38 mouse cellular contexts compared by ENCODE assay signal in genomic region chr5:112364184-112364797, GRCm38 (mm10). TPM values are rescaled to one million over a fixed set of nuclear protein-coding genes. Genes with fewer than 3 reads are reported as not detected.
DNase-seq lines count a peak whose midpoint lies in the region; ATAC-seq lines count a peak whose summit lies in the region.
"Had no signal": no experiment of that assay in that cellular context is flagged by ENCODE, and none has a peak within 500 bp of the region (broad histone marks: within the 10 kb centered on the region; RNA-seq: fewer than 3 reads in every experiment).

No protein-coding gene starts in this region.

- no peaks in the 10 kb centered on the region; the same call in 1 of the 2 replicates for H3K9me3 ChIP-seq in heart, embryonic 16.5 days (replicated peaks; ENCODE audit: control insufficient read depth, low read length)
- no peaks in the 10 kb centered on the region for H3K9me3 ChIP-seq in limb, embryonic 12.5 days
- H3K9me3 ChIP-seq: embryonic facial prominence, embryonic 12.5 days; forebrain, embryonic 10.5 days; forebrain, embryonic 15.5 days; heart, embryonic 15.5 days; liver, embryonic 15.5 days; stomach, embryonic 15.5 days had no signal

- H3K36me3 ChIP-seq in heart, embryonic 16.5 days (ENCODE audit: control insufficient read depth, insufficient read depth) = peaks cover 14% of the 10 kb centered on the region
- peaks cover 73% of the 10 kb centered on the region for H3K36me3 ChIP-seq in limb, embryonic 12.5 days

- H3K4me3 ChIP-seq in heart, embryonic 16.5 days (ENCODE audit: low read length) = no peak overlapping the region
- H3K4me3 ChIP-seq in limb, embryonic 12.5 days (replicated peaks) = no peak overlapping the region
- H3K4me3 ChIP-seq: embryonic facial prominence, embryonic 12.5 days; forebrain, embryonic 10.5 days; forebrain, embryonic 15.5 days; heart, embryonic 15.5 days; liver, embryonic 15.5 days; myocyte; neural tube, embryonic 12.5 days; stomach, embryonic 15.5 days had no signal

- WGBS in heart, embryonic 16.5 days = 76% methylated on average over 10 of the region's 10 CpGs
- WGBS in limb, embryonic 12.5 days = 26% methylated on average over 10 of the region's 10 CpGs

- 0 out of 2 replicates have a peak, but pooled peaks cover 3% of the 10 kb centered on the region for H3K4me1 ChIP-seq in heart, embryonic 16.5 days (ENCODE audit: control insufficient read depth, insufficient read depth, low read length)
- H3K4me1 ChIP-seq in limb, embryonic 12.5 days (replicated peaks) = peaks cover 25% of the 10 kb centered on the region
- H3K4me1 ChIP-seq: embryonic facial prominence, embryonic 12.5 days; forebrain, embryonic 10.5 days; heart, embryonic 15.5 days; stomach, embryonic 15.5 days had no signal

- no peak overlapping the region for H3K9ac ChIP-seq in heart, embryonic 16.5 days (ENCODE audit: low read length)
- peak overlapping the region; percentile 35; the same call in 1 of the 2 replicates for H3K9ac ChIP-seq in limb, embryonic 12.5 days (replicated peaks)
- H3K9ac ChIP-seq: embryonic facial prominence, embryonic 12.5 days; forebrain, embryonic 15.5 days; heart, embryonic 15.5 days; hindbrain, embryonic 14.5 days; liver, embryonic 15.5 days; neural tube, embryonic 12.5 days; stomach, embryonic 15.5 days had no signal

- H3K27me3 ChIP-seq in heart, embryonic 16.5 days (ENCODE audit: control insufficient read depth, insufficient read depth, low read length) = no peaks in the 10 kb centered on the region
- no peaks in the 10 kb centered on the region for H3K27me3 ChIP-seq in limb, embryonic 12.5 days
- H3K27me3 ChIP-seq: embryonic facial prominence, embryonic 12.5 days; forebrain, embryonic 15.5 days; heart, embryonic 15.5 days; liver, embryonic 15.5 days; neural tube, embryonic 12.5 days; stomach, embryonic 15.5 days had no signal

- intact Hi-C loops in heart, postnatal 36 days (cut with DNase I) = no loop called here

- H3K4me2 ChIP-seq in heart, embryonic 16.5 days (ENCODE audit: low read depth, low read length) = no peak overlapping the region
- peak overlapping the region; percentile 2; the same call in 1 of the 2 replicates for H3K4me2 ChIP-seq in limb, embryonic 12.5 days
- H3K4me2 ChIP-seq: embryonic facial prominence, embryonic 12.5 days; forebrain, embryonic 15.5 days; heart, embryonic 15.5 days; hindbrain, embryonic 14.5 days; liver, embryonic 15.5 days; neural tube, embryonic 12.5 days; stomach, embryonic 15.5 days had no signal

- 0 out of 2 replicates have a peak, but pooled peaks have one; percentile 28 for ATAC-seq in heart, embryonic 16.5 days (replicated peaks; ENCODE audit: extremely low read depth, insufficient read depth, low FRiP score)
- ATAC-seq in limb, embryonic 12.5 days (ENCODE audit: insufficient number of reproducible peaks, insufficient read depth, low FRiP score, low TSS enrichment, low read depth) = peak; percentile 77; the same call in 1 of the 2 replicates
- no peak for ATAC-seq in frontal cortex, adult (ENCODE audit: low TSS enrichment)
- ATAC-seq: CD4-positive, CD25-positive, alpha-beta regulatory T cell, adult 4 months; forebrain, embryonic 15.5 days; intestine, postnatal 0 days had no signal

- H3K27ac ChIP-seq in heart, embryonic 16.5 days (ENCODE audit: low read length) = no peak overlapping the region
- H3K27ac ChIP-seq in limb, embryonic 12.5 days = peak overlapping the region; percentile 83
- H3K27ac ChIP-seq: embryonic facial prominence, embryonic 12.5 days; forebrain, embryonic 10.5 days; forebrain, embryonic 15.5 days; heart, embryonic 15.5 days; hindbrain, embryonic 14.5 days; liver, embryonic 15.5 days; neural tube, embryonic 12.5 days; stomach, embryonic 15.5 days had no signal

- no peak for DNase-seq in heart, postnatal 36 days
- DNase-seq in retina, postnatal 1 day = peak; percentile 35
- DNase-seq in retina, embryonic 14.5 days (ENCODE audit: low spot score) = no peak
- DNase-seq in right cerebral cortex, postnatal 10 days (ENCODE audit: low spot score in 2 of 2) = no peak
- DNase-seq: adrenal gland, postnatal 36 days; cerebellum, adult 2 months; gastrocnemius, postnatal 10 days; heart, postnatal 4 days; kidney, adult 9 months; kidney, postnatal 10 days; layer of hippocampus, adult 9-11 months; lung, postnatal 36 days; midbrain, embryonic 14.5 days; right cerebral cortex, postnatal 25 days; thymus, postnatal 14 days had no signal

RNA-seq across cellular contexts. Expression of gene Gm6583, which starts 8.5 kb away (rescaled TPM):
- 0.06 and 0.16 TPM in 2 replicates for polyA plus RNA-seq in heart, embryonic 16.5 days (2015; fragmentation: Nextera tagmentation; extraction: Ambion mirVana)
- under 1 TPM in 1 of 2 experiments, not detected in 1; 0.17 TPM for total RNA-seq in heart, postnatal 36 days (2021)
- 0.24 and 0.33 TPM in 2 replicates for polyA plus RNA-seq in limb, embryonic 12.5 days (2016; fragmentation: Nextera tagmentation; extraction: Ambion mirVana)
- total RNA-seq: adrenal gland, adult 18-20 months; adrenal gland, postnatal 36 days; gastrocnemius, postnatal 10 days; heart, adult 8-10 months; left cerebral cortex, adult 18-20 months; left cerebral cortex, postnatal 14 days had no signal
- polyA plus RNA-seq: brain, embryonic 14.5 days; cerebellum, adult 2 months; gonadal fat pad, adult 2 months; large intestine, adult 2 months; liver, adult 2 months had no signal

RNA-seq across cellular contexts. Expression of gene Hps4, which starts 21.4 kb away (rescaled TPM):
- 18.9 and 19.7 TPM in 2 replicates for polyA plus RNA-seq in heart, embryonic 16.5 days (2015; fragmentation: Nextera tagmentation; extraction: Ambion mirVana)
- 10 to 100 TPM; 12.4 to 12.5 TPM for total RNA-seq in heart, postnatal 36 days (2021)
- 40.1 and 44.9 TPM in 2 replicates for polyA plus RNA-seq in limb, embryonic 12.5 days (2016; fragmentation: Nextera tagmentation; extraction: Ambion mirVana)

RNA-seq across cellular contexts. Expression of gene Srrd, which starts 21.5 kb away (rescaled TPM):
- 23.5 and 24.7 TPM in 2 replicates for polyA plus RNA-seq in heart, embryonic 16.5 days (2015; fragmentation: Nextera tagmentation; extraction: Ambion mirVana)
- 1 to 10 TPM; 6.5 to 7.0 TPM for total RNA-seq in heart, postnatal 36 days (2021)
- 54.9 and 57.2 TPM in 2 replicates for polyA plus RNA-seq in limb, embryonic 12.5 days (2016; fragmentation: Nextera tagmentation; extraction: Ambion mirVana)

RNA-seq across cellular contexts. Expression of gene Asphd2, which starts 30.4 kb away (rescaled TPM):
- polyA plus RNA-seq in heart, embryonic 16.5 days (2015; fragmentation: Nextera tagmentation; extraction: Ambion mirVana) = 0.67 and 0.94 TPM in 2 replicates
- under 1 TPM; 0.49 to 0.92 TPM for total RNA-seq in heart, postnatal 36 days (2021)
- polyA plus RNA-seq in limb, embryonic 12.5 days (2016; fragmentation: Nextera tagmentation; extraction: Ambion mirVana) = 29.0 and 35.4 TPM in 2 replicates
- total RNA-seq: liver, adult 2 months; megakaryocyte, adult 5-6 weeks had no signal
- polyA plus RNA-seq: CD4-positive, CD25-positive, alpha-beta regulatory T cell, adult 4 months; liver, adult 2 months had no signal

RNA-seq across cellular contexts. Expression of gene Tfip11, which starts 38.1 kb away (rescaled TPM):
- polyA plus RNA-seq in heart, embryonic 16.5 days (2015; fragmentation: Nextera tagmentation; extraction: Ambion mirVana) = 19.1 and 20.1 TPM in 2 replicates
- 10 to 100 TPM; 17.9 to 21.7 TPM for total RNA-seq in heart, postnatal 36 days (2021)
- polyA plus RNA-seq in limb, embryonic 12.5 days (2016; fragmentation: Nextera tagmentation; extraction: Ambion mirVana) = 38.2 and 41.5 TPM in 2 replicates
